Mouse (Mus musculus): Measurements from ENCODE around the gene Apaf1.

The Apaf1 gene

DNA sequence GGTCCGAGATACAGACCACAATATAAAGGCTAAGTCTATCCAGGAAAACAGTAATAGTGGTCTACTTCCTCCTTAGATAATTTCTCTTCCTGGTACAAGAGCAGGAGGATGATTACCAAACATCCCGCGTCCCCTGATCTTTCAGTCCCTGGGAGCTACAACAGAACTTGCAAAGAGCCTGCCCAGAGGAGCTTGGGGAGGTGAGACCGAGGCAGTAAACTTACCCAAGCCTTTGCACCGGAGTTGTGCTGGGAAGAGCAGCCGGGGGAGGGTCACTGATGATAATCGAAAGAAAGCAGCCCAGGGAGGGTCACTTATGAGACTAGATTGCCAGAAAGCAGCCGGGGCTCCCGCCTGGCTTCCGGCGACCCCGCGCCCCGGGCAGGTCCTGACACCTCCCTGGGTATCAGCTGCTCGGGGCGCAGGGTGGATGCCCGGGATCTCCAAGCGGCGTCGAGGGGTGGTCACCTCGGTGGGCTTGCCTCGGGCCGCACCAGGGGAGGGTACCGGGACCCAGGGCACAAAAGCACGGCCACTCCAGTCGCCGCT, 537 bp downstream of the Apaf1 start:
- DNase-seq (ENCODE audit: low read depth, low spot score) = no peak

DNA sequence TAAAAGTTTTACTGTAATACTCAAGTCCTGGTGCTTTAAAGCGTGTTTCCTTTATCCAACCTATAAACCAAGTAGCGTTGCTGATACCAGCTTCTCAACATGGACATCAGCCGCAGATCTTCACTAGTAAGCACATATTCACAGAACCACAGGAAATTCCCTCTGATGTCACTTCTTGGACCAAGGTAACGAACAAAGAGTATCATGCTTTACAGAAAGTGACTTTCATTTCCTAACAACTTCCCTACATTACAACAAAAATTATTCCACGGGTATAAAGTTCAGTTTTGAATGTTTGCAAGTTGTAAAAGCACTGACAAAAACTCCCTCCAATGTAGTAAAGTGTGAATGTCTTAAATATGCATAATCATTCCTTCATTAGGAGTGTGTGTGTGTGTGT, 2.0 kb downstream of the Apaf1 start:
- DNase-seq (ENCODE audit: low read depth, low spot score) = no peak

DNA sequence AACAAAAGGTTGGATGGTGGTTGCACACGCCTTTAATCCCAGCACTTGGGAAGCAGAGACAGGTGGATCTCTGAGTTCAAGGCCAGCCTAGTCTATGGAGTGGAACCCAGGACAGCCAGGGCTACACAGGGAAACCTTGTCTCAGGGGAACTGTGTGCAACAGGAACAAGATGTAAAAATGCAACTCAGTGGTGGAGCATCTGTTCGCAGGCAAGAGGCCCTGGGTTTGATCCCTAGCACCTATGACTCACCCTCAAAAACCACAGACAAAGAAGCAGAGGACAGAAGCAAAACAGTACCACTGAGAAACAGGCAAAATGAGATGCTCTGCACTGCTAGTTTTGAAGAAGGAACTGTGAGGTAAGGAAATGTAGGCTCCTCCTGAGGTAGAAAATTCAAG, 5.9 kb downstream of the Apaf1 start:
- no peak for DNase-seq (ENCODE audit: low read depth, low spot score)

DNA sequence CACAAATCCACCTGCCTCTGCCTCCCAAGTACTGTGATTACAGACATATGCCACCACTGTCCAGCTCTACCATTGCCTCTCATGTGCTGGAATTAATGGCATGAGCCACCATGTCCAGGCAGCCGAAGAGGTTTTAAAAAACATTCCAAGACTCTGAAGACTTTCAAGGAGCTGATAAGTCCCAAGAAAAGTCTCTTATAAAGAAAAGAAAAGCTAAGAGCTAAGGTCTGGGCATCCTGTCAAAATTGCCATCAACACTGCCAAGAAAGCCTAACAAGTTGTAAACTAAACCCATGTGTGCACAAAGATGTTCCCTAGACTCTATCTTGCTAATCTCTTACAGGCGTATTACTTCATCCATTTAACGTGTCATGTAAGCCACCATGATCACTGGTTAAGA, 9.2 kb downstream of the Apaf1 start:
- DNase-seq (ENCODE audit: low read depth, low spot score) = no peak

DNA sequence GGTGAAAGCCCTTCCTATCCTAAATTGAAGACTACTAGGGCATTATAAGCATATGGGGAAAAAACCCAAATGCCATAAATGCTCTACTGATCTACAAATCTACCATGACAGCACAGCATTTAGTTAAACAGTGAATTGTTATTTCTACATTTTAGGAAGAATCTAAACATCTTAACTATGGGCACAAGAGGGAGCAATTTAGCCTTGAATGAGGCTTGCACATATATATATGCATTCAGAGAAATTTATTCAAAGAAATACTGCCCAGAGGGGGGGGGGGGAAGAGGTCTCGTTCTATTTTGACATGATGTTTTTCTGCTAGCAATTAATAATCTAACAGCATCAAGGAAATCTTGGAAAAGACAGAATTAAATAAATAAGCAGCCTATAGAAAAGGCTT, 10.8 kb downstream of the Apaf1 start:
- no peak for DNase-seq (ENCODE audit: low read depth, low spot score)

DNA sequence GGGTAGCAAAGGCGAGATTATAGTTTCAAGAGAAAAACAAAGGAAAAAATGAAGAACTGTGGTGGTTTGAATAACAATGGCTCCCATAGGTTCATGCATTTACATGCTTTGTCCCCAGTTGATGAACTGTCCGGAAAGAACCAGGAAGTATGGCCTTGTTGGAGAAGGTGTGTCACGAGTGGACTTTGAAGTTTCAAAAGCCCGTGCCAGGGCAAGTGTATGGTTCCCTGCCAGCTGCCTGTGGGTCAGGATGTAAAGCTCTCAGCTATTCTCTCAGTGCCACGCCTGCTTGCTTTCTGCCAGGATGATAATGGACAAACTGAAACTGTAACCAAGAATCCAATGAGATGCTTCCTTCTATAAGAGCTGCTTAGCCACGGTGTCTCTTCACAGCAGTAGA, 20.2 kb downstream of the Apaf1 start:
- no peak for DNase-seq (ENCODE audit: low read depth, low spot score)

GRCm38 (mm10) chr10:91060742-91061141, 21.8 kb downstream of the Apaf1 start:
- DNase-seq (ENCODE audit: low read depth, low spot score) = peak; percentile 15

- no peak for DNase-seq (ENCODE audit: low read depth, low spot score)
Measured at GRCm38 (mm10) chr10:91052734-91053133, 29.8 kb downstream of the Apaf1 start.

GRCm38 (mm10) chr10:91051156-91051555, 31.4 kb downstream of the Apaf1 start:
- DNase-seq (ENCODE audit: low read depth, low spot score) = no peak

DNA sequence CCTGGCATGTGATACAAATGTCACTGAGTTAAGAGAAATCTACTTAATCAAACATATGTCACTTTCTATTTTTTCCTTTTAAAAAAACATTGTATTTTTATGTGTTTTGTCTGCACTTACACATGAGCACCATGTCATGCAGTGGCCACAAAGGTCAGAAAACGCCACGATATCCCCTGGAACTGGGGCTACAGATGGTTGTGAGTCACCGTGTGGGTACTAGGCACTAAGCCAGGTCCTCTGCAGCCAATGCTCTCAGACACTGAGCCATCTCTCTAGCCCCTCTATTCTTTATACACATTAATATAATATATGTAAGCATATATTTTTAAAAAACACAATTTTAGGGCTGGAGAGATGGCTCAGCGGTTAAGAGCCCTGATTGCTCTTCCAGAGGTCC, 32.9 kb downstream of the Apaf1 start:
- DNase-seq (ENCODE audit: low read depth, low spot score) = no peak

DNA sequence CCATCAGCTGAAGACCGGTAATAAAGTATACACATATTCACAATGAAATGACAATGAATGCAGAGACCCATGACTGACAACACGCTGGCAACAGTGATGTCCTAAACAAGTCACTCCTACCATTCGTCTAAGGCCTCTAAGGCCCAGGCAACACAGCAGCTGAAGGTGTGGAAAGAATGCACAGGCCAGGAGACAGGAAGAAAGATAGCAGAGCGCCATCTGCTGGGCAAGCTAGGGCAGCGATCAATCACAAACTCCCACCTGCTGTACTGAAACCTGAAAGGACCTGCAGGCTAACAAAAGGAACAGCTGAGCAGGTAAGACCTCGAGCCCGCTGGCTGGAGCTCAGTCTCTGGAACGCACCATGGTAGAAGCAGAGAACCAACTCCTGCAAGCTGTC, 48.6 kb downstream of the Apaf1 start:
- peak; percentile 63 for DNase-seq (ENCODE audit: low read depth, low spot score)

DNA sequence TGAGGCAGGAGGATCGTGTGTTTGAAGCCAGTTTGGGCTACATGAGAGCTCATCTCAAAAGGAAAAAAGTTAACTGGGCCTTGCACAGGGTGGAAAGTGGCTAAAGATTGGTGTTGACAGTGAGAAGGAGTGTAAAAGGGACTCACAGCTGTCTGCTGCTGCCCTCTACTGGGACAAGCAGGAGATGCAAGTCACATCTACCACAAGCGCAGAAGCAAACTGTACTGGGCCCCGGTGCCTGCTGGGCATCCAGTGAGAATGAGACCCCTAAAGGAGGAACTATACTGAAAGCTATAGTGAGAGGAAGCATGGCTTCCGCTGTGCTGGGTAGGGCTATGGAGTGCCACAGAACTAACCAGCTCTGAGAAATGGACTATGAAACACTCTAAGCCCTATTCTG, 50.2 kb downstream of the Apaf1 start:
- peak; percentile 50 for DNase-seq (ENCODE audit: low read depth, low spot score)

- DNase-seq (ENCODE audit: low read depth, low spot score) = no peak
Measured at GRCm38 (mm10) chr10:91031176-91031575, 51.4 kb downstream of the Apaf1 start.

DNA sequence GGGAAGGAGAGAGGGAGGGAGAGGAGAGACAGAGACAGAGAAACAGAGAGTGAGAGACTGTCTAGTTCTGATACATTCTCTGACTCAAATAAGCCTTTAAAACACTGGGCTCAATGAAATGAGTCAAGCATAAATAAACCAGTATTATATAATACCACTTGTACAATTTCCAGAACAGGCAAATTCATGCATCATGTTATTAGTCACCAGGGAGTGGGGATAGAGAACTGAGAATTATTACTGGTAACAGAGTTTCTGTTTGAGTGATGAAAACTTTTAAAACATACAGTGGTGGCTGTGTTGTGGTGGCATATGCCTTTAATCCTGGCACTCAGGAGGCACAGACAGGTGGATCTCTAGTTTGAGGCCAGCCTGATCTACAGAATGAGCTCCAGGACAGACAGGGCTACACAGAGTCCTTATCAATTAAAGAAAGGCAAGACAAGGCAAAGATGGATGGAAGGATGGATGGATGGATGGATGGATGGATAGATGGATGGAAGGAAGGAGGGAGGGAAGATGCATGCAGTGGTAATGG, 53.5 kb downstream of the Apaf1 start:
- DNase-seq (ENCODE audit: low read depth, low spot score) = no peak

GRCm38 (mm10) chr10:91027964-91028363, 54.6 kb downstream of the Apaf1 start:
- DNase-seq (ENCODE audit: low read depth, low spot score) = no peak

DNA sequence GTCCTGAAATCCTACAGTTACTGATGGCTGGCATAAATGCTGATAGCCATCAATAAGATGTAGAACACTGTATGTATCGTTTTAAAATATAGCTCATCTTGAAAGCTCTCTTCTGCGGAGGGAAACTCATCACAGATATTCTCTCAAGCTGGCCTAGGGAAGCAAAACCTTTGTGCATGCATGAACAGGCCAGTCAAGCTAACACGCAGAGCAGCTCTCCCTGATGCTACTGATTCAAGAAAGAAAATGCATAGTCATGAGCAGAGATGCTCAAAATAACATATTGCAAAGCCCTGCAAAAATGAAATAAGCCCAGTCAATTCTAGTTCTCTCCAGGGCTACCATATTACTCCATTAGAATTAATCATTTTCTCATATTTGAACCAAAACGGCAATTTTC, 55.1 kb downstream of the Apaf1 start:
- no peak for DNase-seq (ENCODE audit: low read depth, low spot score)

DNA sequence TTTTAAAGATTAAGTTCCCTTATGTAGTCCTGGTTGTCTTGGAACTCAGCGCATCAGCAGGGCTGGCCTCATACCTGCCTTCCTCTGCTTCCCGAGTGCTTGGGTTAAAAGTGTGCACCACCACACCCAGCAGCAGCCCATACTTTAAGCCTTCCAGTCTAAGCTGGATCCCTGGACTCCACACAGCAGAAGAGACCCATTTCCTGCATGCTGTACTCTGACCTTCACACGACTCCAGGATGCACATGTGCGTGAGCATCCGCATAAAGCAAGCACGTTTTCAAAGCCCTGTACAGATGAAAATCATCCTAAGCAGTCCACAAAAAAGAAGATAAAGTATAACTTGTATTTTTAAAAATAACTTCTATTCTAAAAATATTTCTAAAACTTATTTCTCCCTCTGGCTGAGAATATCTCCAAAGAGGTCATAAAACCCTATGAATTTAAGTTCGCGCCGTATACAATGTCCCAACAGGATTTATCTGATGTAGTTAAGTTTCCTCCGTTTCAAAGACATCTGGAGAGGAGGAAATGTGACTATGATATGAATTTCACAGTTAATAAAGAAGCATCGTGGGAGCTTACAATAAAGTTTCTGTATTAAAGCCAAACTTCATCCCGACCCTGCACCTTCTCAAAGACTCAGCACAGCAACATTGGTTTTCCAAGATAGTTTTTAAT, 76.6 kb downstream of the Apaf1 start:
- DNase-seq (ENCODE audit: low read depth, low spot score) = no peak

- no peak for DNase-seq (ENCODE audit: low read depth, low spot score)
Measured at GRCm38 (mm10) chr10:91001421-91001820, 81.1 kb downstream of the Apaf1 start.

DNA sequence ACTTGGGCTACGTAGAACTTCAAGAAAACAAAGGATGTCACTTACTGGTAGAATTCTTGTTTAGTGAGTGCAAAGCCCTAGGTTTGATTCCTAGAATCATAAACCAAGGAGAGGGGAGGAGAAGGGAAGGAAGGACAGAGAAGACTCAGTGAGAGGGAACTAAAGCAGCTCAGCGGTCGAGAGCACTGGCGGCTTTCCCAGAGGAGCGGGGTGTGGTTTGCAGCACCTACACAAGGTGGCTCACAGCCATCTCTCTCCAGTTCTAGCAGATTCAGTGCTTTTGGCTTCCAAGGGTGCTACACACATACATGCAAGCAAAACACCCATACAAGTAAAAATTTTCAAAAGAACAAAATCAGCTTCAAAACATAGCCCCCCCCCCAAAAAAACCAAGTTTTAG, 82.7 kb downstream of the Apaf1 start:
- no peak for DNase-seq (ENCODE audit: low read depth, low spot score)

GRCm38 (mm10) chr10:90993869-90994268, 88.7 kb downstream of the Apaf1 start:
- no peak for DNase-seq (ENCODE audit: low read depth, low spot score)

DNA sequence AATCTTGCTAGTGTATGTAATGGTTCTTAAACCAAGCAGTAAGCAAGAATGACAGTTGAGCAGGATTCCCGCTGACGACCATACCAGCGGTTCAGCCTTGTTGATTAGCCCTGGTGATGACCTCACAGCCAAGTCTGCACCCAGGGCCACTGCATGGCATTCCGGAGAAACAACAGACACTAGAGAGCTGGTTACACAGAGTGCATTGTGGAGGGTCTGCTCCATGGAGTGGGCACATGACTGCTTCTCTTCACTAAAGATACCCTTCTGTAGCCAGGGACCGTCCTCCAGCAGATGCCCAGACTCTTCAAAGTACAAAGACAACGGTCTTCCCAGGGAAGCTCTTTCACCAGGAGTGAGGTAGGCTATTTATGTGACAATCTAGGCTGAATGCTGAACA, 90.3 kb downstream of the Apaf1 start:
- DNase-seq (ENCODE audit: low read depth, low spot score) = no peak

DNA sequence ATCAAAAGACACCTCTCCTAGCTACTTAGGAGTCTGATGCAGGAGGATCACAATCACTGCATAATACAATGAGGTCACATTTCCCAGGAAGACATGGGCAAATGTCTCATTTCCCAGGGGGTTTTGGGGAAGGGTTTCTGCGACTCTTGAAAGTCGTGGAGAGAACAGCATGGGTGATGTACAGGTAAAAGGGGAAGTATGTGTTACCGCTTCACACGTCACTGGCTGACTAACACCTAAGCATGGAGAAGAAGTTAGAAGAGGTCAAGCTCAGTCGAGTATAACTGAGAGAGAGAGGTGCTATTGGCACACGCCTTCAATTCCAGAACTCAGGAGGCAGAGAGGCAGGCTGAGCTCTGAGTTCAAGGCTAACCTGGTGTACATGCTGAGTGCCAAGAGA, 92.2 kb downstream of the Apaf1 start:
- DNase-seq (ENCODE audit: low read depth, low spot score) = no peak

GRCm38 (mm10) chr10:90983046-90983445, 99.5 kb downstream of the Apaf1 start:
- no peak for DNase-seq (ENCODE audit: low read depth, low spot score)

GRCm38 (mm10) chr10:90981811-90982210, 100.8 kb downstream of the Apaf1 start:
- DNase-seq (ENCODE audit: low read depth, low spot score) = no peak

All from retina, adult 2 months (tissue).